Mouse (Mus musculus): ENCODE measurements around the gene Syt7. TPM values are rescaled to one million over a fixed set of nuclear protein-coding genes. Genes with fewer than 3 reads are reported as not detected.

The Syt7 gene
- total and polyA plus RNA-seq, 2 experiments from 2014 or later: 0.96 to 5.0 TPM

GRCm38 (mm10) chr19:10425484-10426270, 36.8 kb downstream of the Syt7 start:
- Histone ChIP-seq H3K27me3 (ENCODE audit: control insufficient read depth, insufficient read depth, low read length) (peaks cover 7% of the 10 kb centered on the region), H3K4me2 (ENCODE audit: low read depth, low read length) (no peak overlapping the region), H3K4me1 (ENCODE audit: control insufficient read depth, insufficient read depth) (0 out of 2 replicates have a peak, but pooled peaks cover 3% of the 10 kb centered on the region), H3K27ac (ENCODE audit: low read depth) (no peak overlapping the region), H3K9me3 (replicated peaks; ENCODE audit: control insufficient read depth, low read length) (no peaks in the 10 kb centered on the region), H3K36me3 (replicated peaks; ENCODE audit: control insufficient read depth, insufficient read depth, low read length) (no peaks in the 10 kb centered on the region), H3K4me3 (ENCODE audit: low read depth, low read length) (no peak overlapping the region), H3K9ac (replicated peaks; ENCODE audit: low read depth, low read length) (no peak overlapping the region)
- DNase-seq (ENCODE audit: low spot score) (no peak), ATAC-seq (ENCODE audit: insufficient read depth, low read depth) (no peak)
- TF ChIP-seq CTCF (IDR thresholded peaks at IDR 0.05; ENCODE audit: low read depth): no peak
- TF ChIP-seq EP300 (IDR thresholded peaks at IDR 0.05; ENCODE audit: low read depth): no peak
- 64% methylated on average over 13 of the region's 13 CpGs for WGBS

- no peak overlapping the region for H3K27ac ChIP-seq (ENCODE audit: low read depth)
- ATAC-seq (ENCODE audit: insufficient read depth, low read depth): no peak
- H3K27me3 ChIP-seq (ENCODE audit: control insufficient read depth, insufficient read depth, low read length): peaks cover 7% of the 10 kb centered on the region
- H3K4me3 ChIP-seq (ENCODE audit: low read depth, low read length): no peak overlapping the region
- no peak for DNase-seq (ENCODE audit: low spot score)
- H3K4me2 ChIP-seq (ENCODE audit: low read depth, low read length): no peak overlapping the region
- no peaks in the 10 kb centered on the region for H3K9me3 ChIP-seq (replicated peaks; ENCODE audit: control insufficient read depth, low read length)
- no peak for TF ChIP-seq CTCF (IDR thresholded peaks at IDR 0.05; ENCODE audit: low read depth)
- no peak for TF ChIP-seq EP300 (IDR thresholded peaks at IDR 0.05; ENCODE audit: low read depth)
- H3K9ac ChIP-seq (replicated peaks; ENCODE audit: low read depth, low read length): no peak overlapping the region
- H3K36me3 ChIP-seq (replicated peaks; ENCODE audit: control insufficient read depth, insufficient read depth, low read length): no peaks in the 10 kb centered on the region
- WGBS: 55% methylated on average over 25 of the region's 25 CpGs
- 0 out of 2 replicates have a peak, but pooled peaks cover 3% of the 10 kb centered on the region for H3K4me1 ChIP-seq (ENCODE audit: control insufficient read depth, insufficient read depth)
These were observed 37.4 kb downstream of the Syt7 start for GRCm38 (mm10) chr19:10426312-10426711.

GRCm38 (mm10) chr19:10426793-10427192, 37.9 kb downstream of the Syt7 start:
- Histone ChIP-seq H3K36me3 (replicated peaks; ENCODE audit: control insufficient read depth, insufficient read depth, low read length) (no peaks in the 10 kb centered on the region), H3K4me3 (ENCODE audit: low read depth, low read length) (no peak overlapping the region), H3K9me3 (replicated peaks; ENCODE audit: control insufficient read depth, low read length) (no peaks in the 10 kb centered on the region), H3K9ac (replicated peaks; ENCODE audit: low read depth, low read length) (no peak overlapping the region), H3K27ac (ENCODE audit: low read depth) (no peak overlapping the region), H3K4me1 (ENCODE audit: control insufficient read depth, insufficient read depth) (0 out of 2 replicates have a peak, but pooled peaks cover 3% of the 10 kb centered on the region), H3K4me2 (ENCODE audit: low read depth, low read length) (no peak overlapping the region), H3K27me3 (ENCODE audit: control insufficient read depth, insufficient read depth, low read length) (peaks cover 7% of the 10 kb centered on the region)
- no peak for TF ChIP-seq EP300 (IDR thresholded peaks at IDR 0.05; ENCODE audit: low read depth)
- no peak for TF ChIP-seq CTCF (IDR thresholded peaks at IDR 0.05; ENCODE audit: low read depth)
- DNase-seq (ENCODE audit: low spot score) (no peak), ATAC-seq (ENCODE audit: insufficient read depth, low read depth) (no peak)
- 48% methylated on average over 6 of the region's 6 CpGs for WGBS

- Histone ChIP-seq H3K27ac (ENCODE audit: low read depth) (no peak overlapping the region), H3K27me3 (ENCODE audit: control insufficient read depth, insufficient read depth, low read length) (peaks cover 7% of the 10 kb centered on the region), H3K4me2 (ENCODE audit: low read depth, low read length) (no peak overlapping the region), H3K4me3 (ENCODE audit: low read depth, low read length) (no peak overlapping the region), H3K4me1 (ENCODE audit: control insufficient read depth, insufficient read depth) (0 out of 2 replicates have a peak, but pooled peaks cover 3% of the 10 kb centered on the region), H3K9ac (replicated peaks; ENCODE audit: low read depth, low read length) (no peak overlapping the region), H3K36me3 (replicated peaks; ENCODE audit: control insufficient read depth, insufficient read depth, low read length) (no peaks in the 10 kb centered on the region), H3K9me3 (replicated peaks; ENCODE audit: control insufficient read depth, low read length) (no peaks in the 10 kb centered on the region)
- WGBS: 70% methylated on average over 9 of the region's 9 CpGs
- no peak for TF ChIP-seq CTCF (IDR thresholded peaks at IDR 0.05; ENCODE audit: low read depth)
- TF ChIP-seq EP300 (IDR thresholded peaks at IDR 0.05; ENCODE audit: low read depth): no peak
- DNase-seq (ENCODE audit: low spot score) (no peak), ATAC-seq (ENCODE audit: insufficient read depth, low read depth) (no peak)
These were observed 38.5 kb downstream of the Syt7 start for GRCm38 (mm10) chr19:10427431-10427830.

- Histone ChIP-seq H3K4me2 (ENCODE audit: low read depth, low read length) (no peak overlapping the region), H3K27me3 (ENCODE audit: control insufficient read depth, insufficient read depth, low read length) (no peaks in the 10 kb centered on the region), H3K4me3 (ENCODE audit: low read depth, low read length) (no peak overlapping the region), H3K27ac (ENCODE audit: low read depth) (no peak overlapping the region), H3K9me3 (replicated peaks; ENCODE audit: control insufficient read depth, low read length) (no peaks in the 10 kb centered on the region), H3K36me3 (replicated peaks; ENCODE audit: control insufficient read depth, insufficient read depth, low read length) (no peaks in the 10 kb centered on the region), H3K4me1 (ENCODE audit: control insufficient read depth, insufficient read depth) (peaks cover 15% of the 10 kb centered on the region), H3K9ac (replicated peaks; ENCODE audit: low read depth, low read length) (no peak overlapping the region)
- no peak for TF ChIP-seq EP300 (IDR thresholded peaks at IDR 0.05; ENCODE audit: low read depth)
- no peak for TF ChIP-seq CTCF (IDR thresholded peaks at IDR 0.05; ENCODE audit: low read depth)
- WGBS: 70% methylated on average over 8 of the region's 8 CpGs
- no peak for DNase-seq (ENCODE audit: low spot score)
- ATAC-seq (ENCODE audit: insufficient read depth, low read depth): no peak
These were observed 40.5 kb downstream of the Syt7 start for GRCm38 (mm10) chr19:10429371-10429770.

All from heart, postnatal 0 days (tissue).